Mouse (Mus musculus): Measurements from ENCODE around the gene Serinc4. TPM values are rescaled to one million over a fixed set of nuclear protein-coding genes. Genes with fewer than 3 reads are reported as not detected.
A peak's percentile ranks its signal among the peaks of the same experiment; 100 is the strongest.

Gene Serinc4
- total RNA-seq, 2 experiments from 2014 or later: not detected

DNA sequence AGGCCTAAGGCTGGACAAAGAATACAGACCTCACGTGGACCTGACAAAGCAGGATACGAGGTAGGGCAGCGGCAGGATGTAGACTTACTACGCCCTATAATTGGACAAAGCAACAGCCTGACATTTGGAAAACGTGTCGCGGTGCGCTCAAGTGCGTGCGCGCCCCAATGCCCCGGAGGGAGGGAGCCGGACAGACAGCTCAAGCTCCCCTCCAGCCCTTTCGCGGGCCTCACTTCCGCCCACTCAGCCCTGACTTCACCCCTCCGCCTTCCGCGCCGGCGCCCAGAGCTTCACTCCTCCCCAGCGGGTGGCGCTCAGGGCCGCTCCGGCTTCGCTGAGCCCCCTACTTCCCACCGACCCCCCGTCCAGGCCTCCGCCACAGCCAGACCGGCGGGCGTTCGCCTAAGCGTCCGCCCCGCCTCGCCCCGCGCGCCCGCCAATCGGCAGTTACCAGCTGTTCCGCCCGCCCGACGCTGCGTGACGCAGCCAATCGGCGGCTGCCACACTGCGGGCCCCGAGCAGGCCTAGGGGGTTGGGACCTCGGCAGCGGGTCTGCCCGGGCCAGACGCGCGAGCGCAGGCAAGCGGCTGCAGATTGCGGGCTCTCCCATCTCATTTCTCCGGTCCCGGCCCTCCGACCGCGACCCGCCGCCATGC is 43.1 kb downstream of the Serinc4 start, which contains the start of the genes Pdia3 and Catsper2:
Gene Pdia3, plus strand, starts transcription at position 389 of the 656 bp plus-strand sequence.
Gene Catsper2, minus strand, starts transcription at position 406 of the 656 bp plus-strand sequence.
- peak; percentile 96 for ATAC-seq (replicated peaks; ENCODE audit: low FRiP score, poor library complexity, severe bottlenecking)

DNA sequence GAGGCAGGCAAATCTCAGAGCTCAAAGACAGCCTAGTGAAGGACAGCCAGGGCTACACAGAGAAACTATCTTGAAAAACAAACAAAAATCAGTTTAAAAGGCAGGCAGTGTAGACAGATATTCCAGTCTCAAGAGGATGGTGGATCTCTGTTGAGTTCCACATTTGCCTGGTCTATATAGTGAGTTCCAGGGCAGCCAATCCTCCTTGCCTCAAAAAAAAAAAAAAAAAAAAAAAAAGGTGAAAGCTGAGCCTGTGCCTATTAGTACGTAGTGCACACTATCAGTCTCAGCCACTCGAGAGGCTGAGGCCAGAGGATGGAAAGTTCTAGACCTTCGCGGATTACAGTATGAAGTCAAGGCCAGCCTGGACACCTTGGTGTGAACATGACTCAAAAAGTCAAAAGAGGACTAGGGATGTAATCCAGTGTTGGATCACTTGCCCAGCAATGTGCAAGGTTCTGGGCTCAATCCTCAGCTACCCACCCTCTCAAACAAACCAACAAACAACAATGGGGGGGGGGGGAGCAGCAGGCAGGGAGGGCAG is 43.7 kb downstream of the Serinc4 start:
- ATAC-seq (replicated peaks; ENCODE audit: low FRiP score, poor library complexity, severe bottlenecking): peak; percentile 28; the same call in 1 of the 2 replicates

DNA sequence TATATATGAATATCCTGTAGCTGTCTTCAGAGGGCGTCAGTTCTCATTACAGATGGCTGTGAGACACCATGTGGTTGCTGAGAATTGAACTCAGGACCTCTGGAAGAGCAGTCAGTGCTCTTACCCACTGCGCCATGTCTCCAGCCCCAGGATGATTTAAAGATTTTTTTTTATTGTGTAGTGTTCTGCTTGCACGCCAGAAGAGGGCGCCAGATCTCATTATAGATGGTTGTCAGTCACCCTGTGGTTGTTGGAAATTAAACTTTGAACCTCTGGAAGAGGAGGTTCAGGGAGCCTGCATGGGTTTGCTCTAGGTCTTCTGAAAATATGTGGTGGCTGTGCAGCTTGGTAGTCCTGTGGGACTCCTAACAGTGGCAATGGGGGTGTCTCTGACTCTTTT is 48.4 kb downstream of the Serinc4 start:
- ATAC-seq (replicated peaks; ENCODE audit: low FRiP score, poor library complexity, severe bottlenecking): peak; percentile 59

DNA sequence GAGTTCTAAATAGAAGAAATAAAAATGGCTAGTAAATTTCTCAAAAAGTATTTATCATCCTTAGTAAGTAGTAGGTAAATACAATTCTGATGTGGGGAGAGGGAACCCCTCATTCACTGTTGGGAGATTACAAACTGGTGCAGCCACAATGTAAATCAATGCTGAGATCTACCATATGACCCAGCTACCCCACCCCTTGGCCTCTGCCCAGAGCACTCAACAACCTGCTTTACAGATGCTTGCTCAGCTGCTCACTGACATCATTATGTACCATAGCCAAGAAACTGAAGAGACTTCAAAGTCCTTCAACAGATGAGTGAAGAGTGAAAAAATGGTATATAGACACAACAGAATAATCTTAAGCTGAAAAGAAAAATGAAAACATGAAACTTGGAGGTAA is 53.3 kb downstream of the Serinc4 start:
- ATAC-seq (replicated peaks; ENCODE audit: low FRiP score, poor library complexity, severe bottlenecking): 0 out of 2 replicates have a peak, but pooled peaks have one; percentile 42

DNA sequence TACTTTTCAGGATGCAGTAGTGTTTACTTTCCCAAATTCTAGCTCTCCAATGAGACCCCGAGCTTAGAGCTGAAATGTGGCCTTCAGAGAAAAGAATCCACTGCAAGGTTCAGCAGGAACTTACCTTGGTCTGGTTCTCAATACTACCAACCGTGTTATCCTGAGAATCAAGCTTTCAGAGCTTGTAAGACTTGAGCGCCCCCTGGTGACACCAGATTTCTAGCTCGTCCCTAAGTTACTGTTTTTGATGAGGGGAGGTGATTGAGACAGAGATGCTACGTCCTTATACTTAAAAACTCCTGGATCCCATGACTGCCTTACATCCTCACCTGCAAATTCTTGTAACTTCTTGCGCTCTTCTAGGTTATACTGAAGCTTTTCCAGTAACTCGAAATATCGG is 60.0 kb downstream of the Serinc4 start:
- ATAC-seq (replicated peaks; ENCODE audit: low FRiP score, poor library complexity, severe bottlenecking): peak; percentile 78; the same call in 1 of the 2 replicates

Other genes starting within 250 kb of the Serinc4 start
- 42.8 and 53.0 TPM in 2 replicates for gene Trp53bp1, start 185.4 kb downstream of the Serinc4 start, total RNA-seq (2015; ENCODE audit: low replicate concordance)
- gene Trp53bp1, start 185.4 kb downstream of the Serinc4 start, total RNA-seq (2017; ENCODE audit: low replicate concordance): 78.3 and 98.6 TPM in 2 replicates
- 0.36 TPM in 1 of 2 replicates, not detected in the other for gene Map1a, start 167.2 kb downstream of the Serinc4 start, total RNA-seq (2015; ENCODE audit: low replicate concordance)
- 0.64 and 0.83 TPM in 2 replicates for gene Map1a, start 167.2 kb downstream of the Serinc4 start, total RNA-seq (2017; ENCODE audit: low replicate concordance)
- gene Ppip5k1, start 101.4 kb downstream of the Serinc4 start, total RNA-seq (2015; ENCODE audit: low replicate concordance): 12.6 and 19.3 TPM in 2 replicates
- 18.6 and 24.6 TPM in 2 replicates for gene Ppip5k1, start 101.4 kb downstream of the Serinc4 start, total RNA-seq (2017; ENCODE audit: low replicate concordance)
- gene Ckmt1, start 99.1 kb downstream of the Serinc4 start, total RNA-seq (2015; ENCODE audit: low replicate concordance): not detected in 2 replicates
- not detected in 2 replicates for gene Ckmt1, start 99.1 kb downstream of the Serinc4 start, total RNA-seq (2017; ENCODE audit: low replicate concordance)
- gene Strc, start 69.6 kb downstream of the Serinc4 start, total RNA-seq (2015; ENCODE audit: low replicate concordance): 0.36 TPM in 1 of 2 replicates, not detected in the other
- gene Strc, start 69.6 kb downstream of the Serinc4 start, total RNA-seq (2017; ENCODE audit: low replicate concordance): not detected in 2 replicates
- gene Pdia3, start 43.0 kb downstream of the Serinc4 start, total RNA-seq (2015; ENCODE audit: low replicate concordance): 95.9 and 112 TPM in 2 replicates
- 73.1 and 88.2 TPM in 2 replicates for gene Pdia3, start 43.0 kb downstream of the Serinc4 start, total RNA-seq (2017; ENCODE audit: low replicate concordance)
- gene Catsper2, start 43.0 kb downstream of the Serinc4 start, total RNA-seq (2015; ENCODE audit: low replicate concordance): not detected in 2 replicates
- not detected in 2 replicates for gene Catsper2, start 43.0 kb downstream of the Serinc4 start, total RNA-seq (2017; ENCODE audit: low replicate concordance)
- gene Ell3, start 12.5 kb downstream of the Serinc4 start, total RNA-seq (2015; ENCODE audit: low replicate concordance): 1.4 TPM in 1 of 2 replicates, not detected in the other
- not detected in 2 replicates for gene Ell3, start 12.5 kb downstream of the Serinc4 start, total RNA-seq (2017; ENCODE audit: low replicate concordance)
- gene Serf2, start 7.6 kb downstream of the Serinc4 start, total RNA-seq (2015; ENCODE audit: low replicate concordance): 89.4 and 100 TPM in 2 replicates
- 55.3 and 77.3 TPM in 2 replicates for gene Serf2, start 7.6 kb downstream of the Serinc4 start, total RNA-seq (2017; ENCODE audit: low replicate concordance)
- gene Hypk, start 3.5 kb downstream of the Serinc4 start, total RNA-seq (2015; ENCODE audit: low replicate concordance): 28.1 and 64.1 TPM in 2 replicates
- gene Hypk, start 3.5 kb downstream of the Serinc4 start, total RNA-seq (2017; ENCODE audit: low replicate concordance): 53.4 and 71.4 TPM in 2 replicates
- gene Mfap1b, start 17.3 kb upstream of the Serinc4 start, total RNA-seq (2015; ENCODE audit: low replicate concordance): 23.4 and 25.6 TPM in 2 replicates
- gene Mfap1b, start 17.3 kb upstream of the Serinc4 start, total RNA-seq (2017; ENCODE audit: low replicate concordance): 19.3 and 32.9 TPM in 2 replicates
- 22.2 and 28.8 TPM in 2 replicates for gene Mfap1a, start 49.9 kb upstream of the Serinc4 start, total RNA-seq (2015; ENCODE audit: low replicate concordance)
- gene Mfap1a, start 49.9 kb upstream of the Serinc4 start, total RNA-seq (2017; ENCODE audit: low replicate concordance): 21.1 and 42.5 TPM in 2 replicates
- gene Wdr76, start 49.9 kb upstream of the Serinc4 start, total RNA-seq (2015; ENCODE audit: low replicate concordance): 34.2 and 39.0 TPM in 2 replicates
- 35.3 and 44.8 TPM in 2 replicates for gene Wdr76, start 49.9 kb upstream of the Serinc4 start, total RNA-seq (2017; ENCODE audit: low replicate concordance)

All from erythroid progenitor cell, adult 5-6 weeks (primary cell).